Mouse (Mus musculus): ENCODE measurements around the gene Lilr4b.
"Not testable (repeated sequence)": the region's sequence is repeated elsewhere in the genome, so short reads cannot be mapped to it uniquely, and the experiment has no call there.

Gene Lilr4b

GRCm38 (mm10) chr10:51480397-51480796 is at the start of gene Lilr4b, which contains the start of gene Gm49339:
Gene Lilr4b (plus strand): TSS chr10:51480632.
Gene Gm49339 (plus strand): TSS chr10:51480612.
- not testable (repeated sequence) for DNase-seq (ENCODE audit: low spot score)

- DNase-seq (ENCODE audit: low spot score) = no peak
These were observed 47.5 kb upstream of the Lilr4b start for GRCm38 (mm10) chr10:51432940-51433339.

- DNase-seq (ENCODE audit: low spot score) = no peak
These were observed 44.7 kb upstream of the Lilr4b start for GRCm38 (mm10) chr10:51435684-51436083.

- no peak for DNase-seq (ENCODE audit: low spot score)
These were observed 28.8 kb upstream of the Lilr4b start for GRCm38 (mm10) chr10:51451610-51452009.

- no peak for DNase-seq (ENCODE audit: low spot score)
These were observed 26.7 kb upstream of the Lilr4b start for GRCm38 (mm10) chr10:51453616-51454298.

- no peak for DNase-seq (ENCODE audit: low spot score)
These were observed 26.1 kb upstream of the Lilr4b start for GRCm38 (mm10) chr10:51454365-51454764.

GRCm38 (mm10) chr10:51455762-51456161 is 24.7 kb upstream of the Lilr4b start:
- DNase-seq (ENCODE audit: low spot score) = no peak

- DNase-seq (ENCODE audit: low spot score) = no peak
These were observed 24.1 kb upstream of the Lilr4b start for GRCm38 (mm10) chr10:51456369-51456768.

- DNase-seq (ENCODE audit: low spot score) = not testable (repeated sequence)
These were observed 16.6 kb upstream of the Lilr4b start for GRCm38 (mm10) chr10:51463800-51464199.

GRCm38 (mm10) chr10:51490691-51491090 is 10.3 kb downstream of the Lilr4b start, which contains the start of gene Lilrb4a:
Gene Lilrb4a (plus strand): TSS chr10:51490956.
- DNase-seq (ENCODE audit: low spot score) = not testable (repeated sequence)

GRCm38 (mm10) chr10:51520021-51520420 is 39.6 kb downstream of the Lilr4b start:
- DNase-seq (ENCODE audit: low spot score) = no peak

GRCm38 (mm10) chr10:51521453-51521852 is 41.0 kb downstream of the Lilr4b start:
- DNase-seq (ENCODE audit: low spot score) = no peak

- no peak for DNase-seq (ENCODE audit: low spot score)
These were observed 45.7 kb downstream of the Lilr4b start for GRCm38 (mm10) chr10:51526090-51526489.

GRCm38 (mm10) chr10:51526633-51527032 is 46.2 kb downstream of the Lilr4b start:
- DNase-seq (ENCODE audit: low spot score) = no peak

- no peak for DNase-seq (ENCODE audit: low spot score)
These were observed 48.5 kb downstream of the Lilr4b start for GRCm38 (mm10) chr10:51528840-51529434.

- no peak for DNase-seq (ENCODE audit: low spot score)
These were observed 49.1 kb downstream of the Lilr4b start for GRCm38 (mm10) chr10:51529497-51529896.

GRCm38 (mm10) chr10:51530813-51531212 is 50.4 kb downstream of the Lilr4b start:
- no peak for DNase-seq (ENCODE audit: low spot score)

Measured in urinary bladder, postnatal 10 days (tissue).